Mouse (Mus musculus) CD4-positive helper T cell, adult 2 months (primary cell): ENCODE results near the gene Hyou1.
"Not testable (repeated sequence)": the region's sequence is repeated elsewhere in the genome, so short reads cannot be mapped to it uniquely, and the experiment has no call there.

Experiments
- DNase-seq: peaks from one replicate; pipeline ENCODE4 v3.0.0-alpha.2; 2012; ENCODE audit warnings: low read depth, missing footprints, low spot score

Hyou1 gene

GRCm38 (mm10) chr9:44351396-44351795, 27.9 kb upstream of the Hyou1 start:
- no peak for DNase-seq

- no peak for DNase-seq
These were observed 27.0 kb upstream of the Hyou1 start for GRCm38 (mm10) chr9:44352337-44352736.

- no peak for DNase-seq
These were observed 26.1 kb upstream of the Hyou1 start for GRCm38 (mm10) chr9:44353142-44353541.

- DNase-seq, result peak; percentile 67
These were observed 22.1 kb upstream of the Hyou1 start for GRCm38 (mm10) chr9:44357207-44357606.

GRCm38 (mm10) chr9:44361190-44361917, 17.9 kb upstream of the Hyou1 start, which contains the start of gene Vps11:
Gene Vps11, minus strand, starts transcription at chr9:44361670.
- DNase-seq, result peak; percentile 97

- not testable (repeated sequence) for DNase-seq
These were observed 17.4 kb upstream of the Hyou1 start for GRCm38 (mm10) chr9:44361931-44362330.

GRCm38 (mm10) chr9:44364480-44364879, 14.8 kb upstream of the Hyou1 start:
- peak; percentile 34 for DNase-seq

GRCm38 (mm10) chr9:44373386-44373785, 5.9 kb upstream of the Hyou1 start:
- DNase-seq, result no peak

- DNase-seq, result no peak
These were observed 3.1 kb upstream of the Hyou1 start for GRCm38 (mm10) chr9:44376141-44376540.

GRCm38 (mm10) chr9:44377335-44377734, 2.0 kb upstream of the Hyou1 start:
- DNase-seq, result not testable (repeated sequence)

- DNase-seq, result peak; percentile 45
These were observed 1.0 kb upstream of the Hyou1 start for GRCm38 (mm10) chr9:44378153-44378730.

GRCm38 (mm10) chr9:44379862-44380261, 572 bp downstream of the Hyou1 start:
- DNase-seq, result no peak

GRCm38 (mm10) chr9:44384596-44384995, 5.3 kb downstream of the Hyou1 start:
- no peak for DNase-seq

- DNase-seq, result no peak
These were observed 7.9 kb downstream of the Hyou1 start for GRCm38 (mm10) chr9:44387221-44387620.

- DNase-seq, result peak; percentile 63
These were observed 10.0 kb downstream of the Hyou1 start for GRCm38 (mm10) chr9:44389273-44389672.

- peak; percentile 58 for DNase-seq
These were observed 12.2 kb downstream of the Hyou1 start for GRCm38 (mm10) chr9:44391466-44391865.

- peak; percentile 96 for DNase-seq
These were observed 17.6 kb downstream of the Hyou1 start, which contains the start of gene Slc37a4 for GRCm38 (mm10) chr9:44396684-44397411. Gene Slc37a4, plus strand, starts transcription at chr9:44396852.

- DNase-seq, result no peak
These were observed 18.8 kb downstream of the Hyou1 start for GRCm38 (mm10) chr9:44398087-44398486.

GRCm38 (mm10) chr9:44398551-44398950, 19.3 kb downstream of the Hyou1 start:
- no peak for DNase-seq

GRCm38 (mm10) chr9:44399114-44399794, 20.0 kb downstream of the Hyou1 start:
- DNase-seq, result no peak

- DNase-seq, result no peak
These were observed 20.5 kb downstream of the Hyou1 start for GRCm38 (mm10) chr9:44399795-44400114.

- DNase-seq, result no peak
These were observed 21.8 kb downstream of the Hyou1 start for GRCm38 (mm10) chr9:44401081-44401480.
